Mouse (Mus musculus) liver, embryonic 15.5 days (tissue): ENCODE data around the gene Rab17. TPM values are rescaled to one million over a fixed set of nuclear protein-coding genes. Genes with fewer than 3 reads are reported as not detected.

Experiments used
- ATAC-seq: fragments of 200-750 bp; cut with Nextera tagmentation; 2 replicates; pipeline ENCODE4 v1.8.0; 2017; ENCODE audit warnings: moderate number of reproducible peaks, mild to moderate bottlenecking, moderate library complexity; ENCODE audit not compliant: insufficient read depth
- H3K27ac ChIP-seq: fragments of 300-500 bp; sonication (generic); replicated peaks from 2 replicates; pipeline ENCODE4 v1.5.1; 2015; ENCODE audit warnings: mild to moderate bottlenecking, inconsistent platforms
- H3K27me3 ChIP-seq: fragments of 300-500 bp; sonication (generic); 2 replicates; pipeline ENCODE4 v1.6.1; 2015; ENCODE audit warnings: mild to moderate bottlenecking, inconsistent platforms
- H3K36me3 ChIP-seq: fragments of 300-500 bp; sonication (generic); replicated peaks from 2 replicates; pipeline ENCODE4 v1.6.1; 2015; ENCODE audit warnings: moderate library complexity, mild to moderate bottlenecking, inconsistent platforms
- H3K4me1 ChIP-seq: fragments of 300-500 bp; sonication (generic); replicated peaks from 2 replicates; pipeline ENCODE4 v1.6.1; 2015; ENCODE audit warnings: inconsistent platforms
- H3K4me2 ChIP-seq: fragments of 300-500 bp; sonication (generic); 2 replicates; pipeline ENCODE4 v1.6.1; 2015; ENCODE audit warnings: moderate library complexity, mild to moderate bottlenecking, inconsistent platforms
- H3K4me3 ChIP-seq: fragments of 300-500 bp; sonication (generic); replicated peaks from 2 replicates; pipeline ENCODE4 v1.5.1; 2015; ENCODE audit warnings: mild to moderate bottlenecking, inconsistent platforms
- H3K9ac ChIP-seq: fragments of 300-500 bp; sonication (generic); 2 replicates; pipeline ENCODE4 v1.6.1; 2015; ENCODE audit warnings: moderate library complexity, mild to moderate bottlenecking, inconsistent platforms
- H3K9me3 ChIP-seq: fragments of 300-500 bp; sonication (generic); replicated peaks from 2 replicates; pipeline ENCODE4 v1.6.1; 2016; ENCODE audit warnings: inconsistent platforms
- WGBS: fragments of 180-500 bp; shearing (Covaris S2); methylation state at CpG from one replicate; pipeline ENCODE4 v1.1.7; 2015; ENCODE audit warnings: mixed read lengths; ENCODE audit not compliant: insufficient replicate concordance; 5-methylcytosine and 5-hydroxymethylcytosine counted together
- polyA plus RNA-seq: library from polyadenylated mRNA; unstranded; fragments of >200 nt; fragmentation: Nextera tagmentation; extraction: Ambion mirVana; gene quantifications from 2 replicates; pipeline ENCODE4 v1.2.1, GENCODE M21; 2015

Rab17 gene
- polyA plus RNA-seq, result 5.5 and 6.6 TPM in 2 replicates

DNA sequence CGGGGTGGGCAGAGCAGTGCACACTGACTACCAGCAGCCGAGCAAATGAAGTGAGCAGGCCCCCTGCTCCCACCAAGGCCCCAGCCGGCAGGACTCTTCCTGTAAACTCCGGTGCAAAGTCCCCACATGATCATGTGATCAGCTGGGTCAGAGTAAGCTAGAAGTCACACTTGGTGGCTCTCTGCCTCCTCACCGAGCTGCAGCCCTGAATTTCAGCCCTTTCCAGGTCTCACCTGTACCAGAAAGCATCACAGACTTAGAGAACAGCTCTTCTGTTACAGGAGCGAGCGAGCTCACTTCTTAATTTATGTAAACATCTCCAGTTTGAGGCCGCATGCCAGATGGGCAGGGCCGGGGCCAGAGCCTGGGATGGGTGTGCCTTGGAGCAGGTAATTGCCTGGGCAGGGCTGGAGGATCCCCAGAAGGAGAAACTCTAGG is at the start of gene Rab17:
Gene Rab17 (minus strand): TSS at position 315 of the 438 bp plus-strand sequence.
- Histone ChIP-seq H3K4me3 (peak within 1 kb of the TSS; percentile 42), H3K27me3 (no peaks in the 10 kb centered on the region), H3K9me3 (no peaks in the 10 kb centered on the region), H3K4me1 (peaks cover 7% of the 10 kb centered on the region; the same call in 1 of the 2 replicates), H3K27ac (no peak within 1 kb of the TSS), H3K4me2 (peak within 1 kb of the TSS; percentile 43), H3K36me3 (no peaks in the 10 kb centered on the region), H3K9ac (no peak within 1 kb of the TSS)
- WGBS, result 28% methylated on average over 9 of the region's 9 CpGs
- 0 out of 2 replicates have a peak, but pooled peaks have one; percentile 40 for ATAC-seq

GRCm38 (mm10) chr1:91017111-91017758 is 47.8 kb upstream of the Rab17 start:
- Histone ChIP-seq H3K9ac (no peak overlapping the region), H3K9me3 (no peaks in the 10 kb centered on the region), H3K27me3 (no peaks in the 10 kb centered on the region), H3K27ac (no peak overlapping the region), H3K36me3 (no peaks in the 10 kb centered on the region), H3K4me2 (0 out of 2 replicates have a peak overlapping the region, but pooled peaks have one; percentile 9), H3K4me3 (no peak overlapping the region), H3K4me1 (0 out of 2 replicates have a peak, but pooled peaks cover 5% of the 10 kb centered on the region)
- WGBS, result 38% methylated on average over 20 of the region's 20 CpGs
- no peak for ATAC-seq

- Histone ChIP-seq H3K36me3 (no peaks in the 10 kb centered on the region), H3K9me3 (no peaks in the 10 kb centered on the region), H3K27me3 (no peaks in the 10 kb centered on the region), H3K4me2 (no peak overlapping the region), H3K4me1 (0 out of 2 replicates have a peak, but pooled peaks cover 5% of the 10 kb centered on the region), H3K27ac (no peak overlapping the region), H3K4me3 (no peak overlapping the region), H3K9ac (no peak overlapping the region)
- 67% methylated on average over 7 of the region's 7 CpGs for WGBS
- ATAC-seq, result no peak
Measured at GRCm38 (mm10) chr1:91015571-91015970, 46.1 kb upstream of the Rab17 start.

- H3K4me2 ChIP-seq, result no peak overlapping the region
- H3K4me1 ChIP-seq, result 0 out of 2 replicates have a peak, but pooled peaks cover 5% of the 10 kb centered on the region
- no peaks in the 10 kb centered on the region for H3K27me3 ChIP-seq
- H3K36me3 ChIP-seq, result no peaks in the 10 kb centered on the region
- H3K4me3 ChIP-seq, result no peak overlapping the region
- H3K9ac ChIP-seq, result no peak overlapping the region
- H3K9me3 ChIP-seq, result no peaks in the 10 kb centered on the region
- WGBS, result 40% methylated on average over 3 of the region's 3 CpGs
- ATAC-seq, result no peak
- H3K27ac ChIP-seq, result no peak overlapping the region
Measured at GRCm38 (mm10) chr1:91013803-91014202, 44.3 kb upstream of the Rab17 start.

GRCm38 (mm10) chr1:91011336-91011735 is 41.9 kb upstream of the Rab17 start:
- Histone ChIP-seq H3K4me1 (0 out of 2 replicates have a peak, but pooled peaks cover 5% of the 10 kb centered on the region), H3K36me3 (no peaks in the 10 kb centered on the region), H3K4me3 (no peak overlapping the region), H3K9ac (no peak overlapping the region), H3K4me2 (no peak overlapping the region), H3K27ac (no peak overlapping the region), H3K9me3 (no peaks in the 10 kb centered on the region), H3K27me3 (no peaks in the 10 kb centered on the region)
- no peak for ATAC-seq
- 58% methylated on average over 3 of the region's 3 CpGs for WGBS

GRCm38 (mm10) chr1:91010716-91011115 is 41.3 kb upstream of the Rab17 start:
- no peak for ATAC-seq
- no peak overlapping the region for H3K4me2 ChIP-seq
- no peaks in the 10 kb centered on the region for H3K27me3 ChIP-seq
- no peak overlapping the region for H3K27ac ChIP-seq
- H3K4me1 ChIP-seq, result 0 out of 2 replicates have a peak, but pooled peaks cover 5% of the 10 kb centered on the region
- H3K9ac ChIP-seq, result no peak overlapping the region
- no peaks in the 10 kb centered on the region for H3K9me3 ChIP-seq
- no peak overlapping the region for H3K4me3 ChIP-seq
- H3K36me3 ChIP-seq, result no peaks in the 10 kb centered on the region
- WGBS, result 60% methylated on average over 2 of the region's 2 CpGs

DNA sequence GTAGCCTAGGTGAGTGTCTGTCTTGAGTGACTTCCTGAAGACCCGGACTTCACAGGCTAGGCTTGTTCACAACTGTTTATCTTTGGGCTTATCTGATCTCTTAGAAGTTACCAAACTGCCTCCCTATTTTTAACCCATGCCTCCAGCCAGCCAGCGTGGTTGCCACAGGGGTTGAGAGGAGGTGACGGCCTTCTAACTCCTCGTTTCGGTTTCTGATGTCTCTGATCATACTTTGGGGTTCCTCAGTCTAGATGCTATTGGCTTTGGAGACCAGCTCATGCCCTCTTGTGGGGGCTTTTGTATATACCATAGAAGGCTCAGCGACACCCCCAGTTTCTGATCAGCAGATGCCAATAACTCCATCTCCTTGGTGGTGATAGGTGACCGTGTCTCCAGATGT is 40.8 kb upstream of the Rab17 start:
- Histone ChIP-seq H3K4me1 (0 out of 2 replicates have a peak, but pooled peaks cover 5% of the 10 kb centered on the region), H3K9ac (no peak overlapping the region), H3K27me3 (no peaks in the 10 kb centered on the region), H3K27ac (no peak overlapping the region), H3K4me2 (no peak overlapping the region), H3K36me3 (no peaks in the 10 kb centered on the region), H3K9me3 (no peaks in the 10 kb centered on the region), H3K4me3 (no peak overlapping the region)
- ATAC-seq, result no peak
- 43% methylated on average over 7 of the region's 7 CpGs for WGBS

DNA sequence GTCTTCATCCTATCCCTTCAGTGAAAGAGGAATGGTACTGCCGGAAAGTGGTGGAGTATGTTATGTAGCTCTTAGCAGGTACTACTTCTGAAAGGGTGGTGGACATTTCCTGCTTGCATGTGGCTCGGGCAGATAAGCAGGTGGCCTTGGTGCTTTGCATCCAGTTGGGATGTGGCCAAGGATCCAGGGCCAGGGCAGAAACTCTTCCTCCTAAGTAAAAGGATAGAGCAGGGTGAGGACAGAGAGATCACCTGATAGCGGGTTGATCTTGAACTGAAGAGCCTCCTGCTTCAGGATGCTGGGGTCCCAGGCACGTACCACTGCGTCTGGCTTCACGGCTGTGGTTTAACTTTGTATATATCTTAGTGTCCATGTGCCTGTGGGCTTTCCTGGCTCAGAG is 39.8 kb upstream of the Rab17 start:
- Histone ChIP-seq H3K4me2 (no peak overlapping the region), H3K36me3 (no peaks in the 10 kb centered on the region), H3K27ac (no peak overlapping the region), H3K4me3 (no peak overlapping the region), H3K9ac (no peak overlapping the region), H3K27me3 (no peaks in the 10 kb centered on the region), H3K9me3 (no peaks in the 10 kb centered on the region), H3K4me1 (0 out of 2 replicates have a peak, but pooled peaks cover 5% of the 10 kb centered on the region)
- 64% methylated on average over 6 of the region's 6 CpGs for WGBS
- ATAC-seq, result no peak

GRCm38 (mm10) chr1:91008746-91009145 is 39.3 kb upstream of the Rab17 start:
- WGBS, result 76% methylated on average over 9 of the region's 9 CpGs
- Histone ChIP-seq H3K27me3 (no peaks in the 10 kb centered on the region), H3K4me1 (0 out of 2 replicates have a peak, but pooled peaks cover 4% of the 10 kb centered on the region), H3K9ac (no peak overlapping the region), H3K4me2 (no peak overlapping the region), H3K9me3 (no peaks in the 10 kb centered on the region), H3K27ac (no peak overlapping the region), H3K36me3 (no peaks in the 10 kb centered on the region), H3K4me3 (no peak overlapping the region)
- ATAC-seq, result no peak

- H3K4me3 ChIP-seq, result no peak overlapping the region
- no peaks in the 10 kb centered on the region for H3K9me3 ChIP-seq
- H3K4me1 ChIP-seq, result no peaks in the 10 kb centered on the region
- 81% methylated on average over 14 of the region's 14 CpGs for WGBS
- no peak overlapping the region for H3K9ac ChIP-seq
- no peak for ATAC-seq
- no peaks in the 10 kb centered on the region for H3K27me3 ChIP-seq
- H3K4me2 ChIP-seq, result no peak overlapping the region
- no peak overlapping the region for H3K27ac ChIP-seq
- no peaks in the 10 kb centered on the region for H3K36me3 ChIP-seq
Measured at GRCm38 (mm10) chr1:91008147-91008682, 38.8 kb upstream of the Rab17 start.

DNA sequence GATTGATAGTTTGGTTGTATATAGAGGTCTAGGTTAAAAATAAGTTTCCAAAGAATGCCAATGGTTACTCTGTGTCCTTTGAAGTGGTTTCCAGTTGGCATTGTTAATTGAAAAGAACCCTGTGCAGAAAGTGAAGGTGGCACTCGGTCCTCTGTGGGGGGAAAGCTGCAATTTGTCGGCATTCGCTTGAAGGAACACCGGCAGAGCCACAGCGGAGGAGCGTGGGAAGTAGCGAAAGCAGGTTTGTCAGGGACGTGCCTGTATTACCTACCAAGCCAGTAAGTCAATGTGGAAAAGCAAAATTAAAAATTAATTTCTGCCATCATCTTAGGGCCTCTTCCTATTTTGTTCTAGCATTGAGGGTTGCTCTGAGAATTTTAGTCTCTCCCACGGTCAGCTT is 37.2 kb upstream of the Rab17 start:
- 0 out of 2 replicates have a peak overlapping the region, but pooled peaks have one; percentile 3 for H3K4me2 ChIP-seq
- WGBS, result 74% methylated on average over 9 of the region's 9 CpGs
- no peak overlapping the region for H3K4me3 ChIP-seq
- H3K9ac ChIP-seq, result no peak overlapping the region
- no peak overlapping the region for H3K27ac ChIP-seq
- no peaks in the 10 kb centered on the region for H3K36me3 ChIP-seq
- no peaks in the 10 kb centered on the region for H3K4me1 ChIP-seq
- no peaks in the 10 kb centered on the region for H3K9me3 ChIP-seq
- no peak for ATAC-seq
- no peaks in the 10 kb centered on the region for H3K27me3 ChIP-seq
